Mouse (Mus musculus) heart, postnatal 0 days (tissue): ENCODE data around the gene Mkks.

Source experiments
- CTCF ChIP-seq: IDR thresholded peaks from 2 replicates; pipeline ENCODE4 v1.5.1; 2016; ENCODE audit warnings: antibody characterized with exemption, control low read depth, low read depth
- EP300 ChIP-seq: IDR thresholded peaks from 2 replicates; pipeline ENCODE4 v1.6.1; 2016; ENCODE audit warnings: antibody characterized with exemption, low read depth

DNA sequence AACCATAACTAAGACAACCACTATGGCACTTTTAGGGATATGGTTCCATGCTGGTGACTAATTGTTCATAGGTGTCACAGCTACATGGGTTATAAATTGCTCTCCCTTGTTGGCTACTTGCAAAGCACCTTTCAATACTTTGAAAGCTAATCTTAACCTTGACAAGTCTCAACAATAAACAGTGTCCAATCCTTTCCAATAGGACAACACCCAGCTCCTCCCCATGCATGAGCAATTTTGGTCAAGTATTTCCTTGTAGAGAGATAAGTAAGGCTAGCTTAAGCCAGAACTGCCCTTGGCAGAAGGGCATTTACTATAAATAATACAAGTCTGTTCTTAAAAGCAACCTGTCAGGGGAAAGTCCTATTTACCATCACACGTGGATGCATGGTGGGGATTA is 53.2 kb downstream of the Mkks start:
- TF ChIP-seq CTCF (no peak), EP300 (no peak)
